13 mouse cellular contexts compared by ENCODE assay signal in the genomic region with DNA sequence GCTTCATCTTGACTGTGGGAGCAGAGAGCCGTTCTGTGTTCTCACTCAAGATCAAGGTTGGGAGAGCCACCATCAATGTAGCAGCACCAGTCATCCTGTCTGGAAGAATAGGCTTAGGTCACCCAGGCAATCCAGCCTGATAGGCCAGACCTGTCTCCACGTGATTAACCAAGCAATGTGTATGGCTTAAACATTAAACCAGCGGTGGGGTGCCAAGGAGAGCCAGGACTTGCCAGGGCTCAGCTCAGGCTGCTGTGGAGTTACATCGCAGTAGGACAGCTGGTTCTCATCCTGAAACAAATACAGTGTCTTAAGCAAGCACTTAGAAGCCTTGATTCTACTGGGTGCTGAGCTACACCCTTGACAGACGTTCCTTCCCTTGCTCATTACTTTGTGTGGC.
DNase-seq lines count a peak whose midpoint lies in the region; ATAC-seq and TF ChIP-seq lines count a peak whose summit lies in the region.
"Had no signal": no experiment of that assay in that cellular context is flagged by ENCODE, and none has a peak within 500 bp of the region (broad histone marks: within the 10 kb centered on the region; RNA-seq: fewer than 3 reads in every experiment).

No protein-coding gene starts in this region.

- no peak for TF ChIP-seq EP300 in liver, postnatal 0 days (IDR thresholded peaks at IDR 0.05; ENCODE audit: low read depth)

- no peak overlapping the region for H3K4me3 ChIP-seq in liver, postnatal 0 days (ENCODE audit: low read depth, low read length)
- no peak overlapping the region for H3K4me3 ChIP-seq in liver, embryonic 11.5 days (ENCODE audit: low read depth, low read length)
- H3K4me3 ChIP-seq: embryonic facial prominence, embryonic 13.5 days; neural tube, embryonic 15.5 days had no signal

- no peak overlapping the region for H3K9ac ChIP-seq in liver, postnatal 0 days (replicated peaks)
- no peak overlapping the region for H3K9ac ChIP-seq in liver, embryonic 11.5 days (ENCODE audit: low read depth, low read length)
- H3K9ac ChIP-seq: embryonic facial prominence, embryonic 13.5 days; neural tube, embryonic 15.5 days had no signal

- ATAC-seq in liver, postnatal 0 days = peak; percentile 56
- no peak for ATAC-seq in liver, embryonic 11.5 days (replicated peaks; ENCODE audit: low FRiP score)
- ATAC-seq: forebrain, embryonic 16.5 days had no signal

- WGBS in liver, postnatal 0 days (ENCODE audit: insufficient replicate concordance) = 67% methylated on average over 5 of the region's 5 CpGs
- 78% methylated on average over 5 of the region's 5 CpGs for WGBS in liver, embryonic 11.5 days

- no peak for TF ChIP-seq CTCF in liver, postnatal 0 days (IDR thresholded peaks at IDR 0.05; ENCODE audit: low read depth)

- no peak overlapping the region for H3K27ac ChIP-seq in liver, postnatal 0 days (ENCODE audit: low read depth)
- no peak overlapping the region for H3K27ac ChIP-seq in liver, embryonic 11.5 days (ENCODE audit: low read depth, low read length)
- H3K27ac ChIP-seq: embryonic facial prominence, embryonic 13.5 days; macrophage; neural tube, embryonic 15.5 days had no signal

- no peak overlapping the region for H3K4me2 ChIP-seq in liver, postnatal 0 days (ENCODE audit: low read depth, low read length)
- no peak overlapping the region for H3K4me2 ChIP-seq in liver, embryonic 11.5 days
- H3K4me2 ChIP-seq: embryonic facial prominence, embryonic 13.5 days; neural tube, embryonic 15.5 days had no signal

- H3K4me1 ChIP-seq in liver, postnatal 0 days (ENCODE audit: insufficient read depth) = 0 out of 2 replicates have a peak, but pooled peaks cover 2% of the 10 kb centered on the region
- H3K4me1 ChIP-seq in liver, embryonic 11.5 days (replicated peaks; ENCODE audit: control insufficient read depth, insufficient read depth, low read length) = no peaks in the 10 kb centered on the region
- H3K4me1 ChIP-seq: embryonic facial prominence, embryonic 13.5 days; neural tube, embryonic 15.5 days had no signal

- no peaks in the 10 kb centered on the region for H3K27me3 ChIP-seq in liver, postnatal 0 days (ENCODE audit: insufficient read depth, low read length)
- H3K27me3 ChIP-seq in liver, embryonic 11.5 days (replicated peaks; ENCODE audit: control insufficient read depth, insufficient read depth, low read length) = no peaks in the 10 kb centered on the region
- H3K27me3 ChIP-seq: embryonic facial prominence, embryonic 13.5 days; neural tube, embryonic 15.5 days had no signal

- no peaks in the 10 kb centered on the region for H3K9me3 ChIP-seq in liver, postnatal 0 days (ENCODE audit: low read length)
- H3K9me3 ChIP-seq in liver, embryonic 11.5 days (ENCODE audit: control insufficient read depth, low read length) = no peaks in the 10 kb centered on the region
- H3K9me3 ChIP-seq: embryonic facial prominence, embryonic 13.5 days; neural tube, embryonic 15.5 days had no signal

- no peaks in the 10 kb centered on the region for H3K36me3 ChIP-seq in liver, postnatal 0 days (replicated peaks; ENCODE audit: insufficient read depth, low read length)
- H3K36me3 ChIP-seq in liver, embryonic 11.5 days (ENCODE audit: control insufficient read depth, insufficient read depth, low read length) = no peaks in the 10 kb centered on the region
- H3K36me3 ChIP-seq: embryonic facial prominence, embryonic 13.5 days; neural tube, embryonic 15.5 days had no signal

- no peak for DNase-seq in liver, postnatal 0 days
- no peak for DNase-seq in liver, embryonic 11.5 days (ENCODE audit: low spot score)
- peak; percentile 10 for DNase-seq in heart, postnatal 4 days
- DNase-seq in kidney, postnatal 25 days = peak; percentile 85 to 89
- peak; percentile 46 for DNase-seq in skeletal muscle tissue, adult 2 months (ENCODE audit: low read depth, low spot score)
- DNase-seq in T-cell, adult 2 months (ENCODE audit: low spot score) = no peak
- no peak for DNase-seq in layer of hippocampus, adult 9-10 months (ENCODE audit: low spot score)
- DNase-seq: cerebellum, postnatal 10 days; thymus, postnatal 14 days had no signal

Comparison
In these comparisons a context has a peak if more than half of its experiments do, and no peak if none do; other contexts are left out.
1. DNase-seq: peak in heart, postnatal 4 days (single experiment), kidney, postnatal 25 days (2 of 2) and skeletal muscle tissue, adult 2 months (single experiment); none in liver, postnatal 0 days (single experiment), liver, embryonic 11.5 days (single experiment), T-cell, adult 2 months (single experiment) and layer of hippocampus, adult 9-10 months (single experiment).